Mouse (Mus musculus) lung, postnatal 0 days (tissue): Measurements from ENCODE around the gene 5530401A14Rik. TPM values are rescaled to one million over a fixed set of nuclear protein-coding genes. Genes with fewer than 3 reads are reported as not detected.

Experiments used
- ATAC-seq: fragments of 200-750 bp; cut with Nextera tagmentation; 2 replicates; pipeline ENCODE4 v1.8.0; 2017; ENCODE audit warnings: moderate library complexity
- DNase-seq: peaks from one replicate; pipeline ENCODE4 v3.0.0-alpha.2; 2016; ENCODE audit warnings: low spot score
- H3K27ac ChIP-seq: fragments of 300-500 bp; sonication (generic); 2 replicates; pipeline ENCODE4 v1.5.1; 2014; ENCODE audit warnings: antibody characterized with exemption, mild to moderate bottlenecking, low read length, mixed read lengths
- H3K27me3 ChIP-seq: fragments of 300-500 bp; sonication (generic); replicated peaks from 2 replicates; pipeline ENCODE4 v1.6.1; 2014; ENCODE audit warnings: low read length, mixed read lengths; ENCODE audit not compliant: insufficient read depth
- H3K36me3 ChIP-seq: fragments of 300-500 bp; sonication (generic); 2 replicates; pipeline ENCODE4 v1.6.1; 2014; ENCODE audit warnings: low read length, mixed read lengths; ENCODE audit not compliant: insufficient read depth
- H3K4me1 ChIP-seq: fragments of 300-500 bp; sonication (generic); 2 replicates; pipeline ENCODE4 v1.6.1; 2014; ENCODE audit warnings: antibody characterized with exemption, low read depth, low read length, mixed read lengths; ENCODE audit not compliant: insufficient read depth
- H3K4me2 ChIP-seq: fragments of 300-500 bp; sonication (generic); replicated peaks from 2 replicates; pipeline ENCODE4 v1.6.1; 2014; ENCODE audit warnings: low read depth, mild to moderate bottlenecking, low read length, moderate library complexity, mixed read lengths
- H3K4me3 ChIP-seq: fragments of 300-500 bp; sonication (generic); 2 replicates; pipeline ENCODE4 v1.5.1; 2014; ENCODE audit warnings: low read depth, low read length
- H3K9ac ChIP-seq: fragments of 300-500 bp; sonication (generic); replicated peaks from 2 replicates; pipeline ENCODE4 v1.6.1; 2014; ENCODE audit warnings: low read depth, mild to moderate bottlenecking
- H3K9me3 ChIP-seq: fragments of 300-500 bp; sonication (generic); 2 replicates; pipeline ENCODE4 v1.6.1; 2016; ENCODE audit warnings: low read length, mixed read lengths
- CTCF ChIP-seq: IDR thresholded peaks from 2 replicates; pipeline ENCODE4 v1.5.1; 2016; ENCODE audit warnings: antibody characterized with exemption, mild to moderate bottlenecking
- EP300 ChIP-seq: IDR thresholded peaks from 2 replicates; pipeline ENCODE4 v1.6.1; 2016; ENCODE audit warnings: antibody characterized with exemption, mild to moderate bottlenecking, control low read depth
- WGBS: fragments of 180-500 bp; shearing (Covaris S2); extraction: QIAGEN DNeasy Blood & Tissue Kit; methylation state at CpG from one replicate; pipeline ENCODE4 v1.1.7; 2014; 5-methylcytosine and 5-hydroxymethylcytosine counted together
- polyA plus RNA-seq: library from polyadenylated mRNA; unstranded; fragments of >200 nt; fragmentation: Nextera tagmentation; extraction: Ambion mirVana; gene quantifications from 2 replicates; pipeline ENCODE4 v1.2.1, GENCODE M21; 2015

5530401A14Rik gene
- polyA plus RNA-seq: not detected in 2 replicates

- H3K9me3 ChIP-seq: no peaks in the 10 kb centered on the region
- ATAC-seq: no peak
- TF ChIP-seq CTCF: no peak
- no peak for TF ChIP-seq EP300
- DNase-seq: no peak
- H3K4me2 ChIP-seq: no peak within 1 kb of the TSS
- H3K27me3 ChIP-seq: no peaks in the 10 kb centered on the region
- H3K4me1 ChIP-seq: no peaks in the 10 kb centered on the region
- no peak within 1 kb of the TSS for H3K9ac ChIP-seq
- no peak within 1 kb of the TSS for H3K27ac ChIP-seq
- 37% methylated on average over 4 of the region's 4 CpGs for WGBS
- no peak within 1 kb of the TSS for H3K4me3 ChIP-seq
- H3K36me3 ChIP-seq: no peaks in the 10 kb centered on the region
These were observed at the start of gene 5530401A14Rik for GRCm38 (mm10) chr11:81860250-81860972. TSS of gene 5530401A14Rik (plus strand) at chr11:81860673.

- Histone ChIP-seq H3K4me1 (no peaks in the 10 kb centered on the region), H3K27ac (no peak overlapping the region), H3K4me3 (no peak overlapping the region), H3K4me2 (no peak overlapping the region), H3K27me3 (no peaks in the 10 kb centered on the region), H3K9ac (no peak overlapping the region), H3K9me3 (no peaks in the 10 kb centered on the region), H3K36me3 (no peaks in the 10 kb centered on the region)
- DNase-seq: no peak
- WGBS: 72% methylated on average over 1 of the region's 1 CpGs
- ATAC-seq: no peak
- TF ChIP-seq EP300 (no peak), CTCF (no peak)
These were observed 45.7 kb upstream of the 5530401A14Rik start for GRCm38 (mm10) chr11:81814816-81815215.

DNA sequence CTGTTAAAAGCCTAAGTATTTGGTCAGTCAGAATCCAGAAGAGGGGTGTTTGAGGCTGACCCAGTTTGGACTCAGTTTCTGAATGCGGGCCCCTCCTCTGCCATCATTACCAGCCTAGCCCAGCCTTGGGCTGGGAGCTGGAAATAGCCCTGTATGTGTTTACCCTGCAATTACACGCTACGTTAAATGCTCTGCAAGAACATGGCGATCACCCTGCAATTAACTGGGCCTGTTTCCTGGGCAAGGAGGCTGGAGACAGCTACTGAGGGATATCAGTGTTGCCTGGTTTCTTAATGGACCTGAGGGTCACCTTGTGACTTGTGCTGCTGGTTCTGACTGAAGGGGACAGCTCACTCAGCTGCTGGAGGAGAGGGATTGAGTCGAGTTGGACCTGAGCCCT lies 43.9 kb upstream of the 5530401A14Rik start:
- 69% methylated on average over 5 of the region's 5 CpGs for WGBS
- no peak for DNase-seq
- Histone ChIP-seq H3K4me3 (no peak overlapping the region), H3K36me3 (no peaks in the 10 kb centered on the region), H3K9ac (no peak overlapping the region), H3K4me1 (no peaks in the 10 kb centered on the region), H3K27ac (no peak overlapping the region), H3K9me3 (no peaks in the 10 kb centered on the region), H3K4me2 (no peak overlapping the region), H3K27me3 (no peaks in the 10 kb centered on the region)
- TF ChIP-seq CTCF: no peak
- no peak for TF ChIP-seq EP300
- ATAC-seq: no peak

GRCm38 (mm10) chr11:81832381-81832780 lies 28.1 kb upstream of the 5530401A14Rik start:
- H3K9me3 ChIP-seq: no peaks in the 10 kb centered on the region
- no peak overlapping the region for H3K4me2 ChIP-seq
- DNase-seq: no peak
- H3K9ac ChIP-seq: no peak overlapping the region
- H3K4me1 ChIP-seq: no peaks in the 10 kb centered on the region
- WGBS: 54% methylated on average over 1 of the region's 1 CpGs
- TF ChIP-seq CTCF: no peak
- TF ChIP-seq EP300: no peak
- no peak overlapping the region for H3K4me3 ChIP-seq
- ATAC-seq: no peak
- H3K27ac ChIP-seq: no peak overlapping the region
- no peaks in the 10 kb centered on the region for H3K36me3 ChIP-seq
- no peaks in the 10 kb centered on the region for H3K27me3 ChIP-seq

- no peak overlapping the region for H3K4me3 ChIP-seq
- no peaks in the 10 kb centered on the region for H3K36me3 ChIP-seq
- H3K4me1 ChIP-seq: no peaks in the 10 kb centered on the region
- no peak for ATAC-seq
- H3K9me3 ChIP-seq: no peaks in the 10 kb centered on the region
- H3K27me3 ChIP-seq: no peaks in the 10 kb centered on the region
- TF ChIP-seq CTCF (no peak), EP300 (no peak)
- no peak for DNase-seq
- 83% methylated on average over 4 of the region's 4 CpGs for WGBS
- no peak overlapping the region for H3K9ac ChIP-seq
- H3K27ac ChIP-seq: no peak overlapping the region
- H3K4me2 ChIP-seq: no peak overlapping the region
These were observed 22.0 kb upstream of the 5530401A14Rik start for GRCm38 (mm10) chr11:81838426-81838825.

DNA sequence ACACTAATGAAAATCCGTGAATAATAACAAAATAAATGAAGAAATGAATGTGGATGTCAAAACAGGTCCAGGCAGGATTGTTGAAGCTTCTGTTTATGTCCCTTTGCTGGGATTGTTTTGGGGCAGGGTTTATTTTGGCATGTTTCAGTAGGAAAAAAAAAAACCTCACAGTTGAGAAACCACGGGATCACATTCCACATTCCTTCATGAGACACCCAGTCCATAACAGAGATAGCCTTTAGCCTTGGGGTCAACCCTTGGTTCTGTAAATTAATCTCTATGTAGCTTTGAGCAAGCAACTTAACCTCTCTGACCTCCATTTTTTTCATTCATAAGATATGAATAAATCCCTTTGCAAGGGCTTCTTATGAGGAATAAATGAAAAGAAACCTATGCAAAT lies 19.5 kb upstream of the 5530401A14Rik start:
- Histone ChIP-seq H3K9ac (no peak overlapping the region), H3K9me3 (no peaks in the 10 kb centered on the region), H3K36me3 (no peaks in the 10 kb centered on the region), H3K27ac (no peak overlapping the region), H3K4me1 (no peaks in the 10 kb centered on the region), H3K4me3 (no peak overlapping the region), H3K27me3 (no peaks in the 10 kb centered on the region), H3K4me2 (no peak overlapping the region)
- peak; percentile 23 for DNase-seq
- TF ChIP-seq CTCF (no peak), EP300 (no peak)
- 18% methylated on average over 2 of the region's 2 CpGs for WGBS
- no peak for ATAC-seq
